Mouse (Mus musculus) liver, adult (tissue): ENCODE measurements at regions not wholly inside any gene's neighbourhood (a gene's known extent, or its start where the extent isn't known, plus 50 kb on each side); places are given as distances from the start of the nearest gene placed in this dataset.

Source experiments
- GATA4 ChIP-seq: IDR thresholded peaks from 2 replicates; pipeline ENCODE4 v1.6.1; 2014; ENCODE audit warnings: mild to moderate bottlenecking, low read length; ENCODE audit not compliant: insufficient replicate concordance

- TF ChIP-seq GATA4: no peak
These were observed 123.9 kb upstream of the Ddhd1 start for GRCm38 (mm10) chr14:45781850-45782249.

GRCm38 (mm10) chr14:45794980-45795379, 137.0 kb upstream of the Ddhd1 start:
- no peak for TF ChIP-seq GATA4

- no peak for TF ChIP-seq GATA4
These were observed 138.8 kb upstream of the Ddhd1 start for GRCm38 (mm10) chr14:45796665-45797319.

GRCm38 (mm10) chr14:45797320-45797696, 139.4 kb upstream of the Ddhd1 start:
- no peak for TF ChIP-seq GATA4

GRCm38 (mm10) chr14:45799286-45799685, 141.3 kb upstream of the Ddhd1 start:
- TF ChIP-seq GATA4: no peak

- TF ChIP-seq GATA4: no peak
These were observed 148.0 kb upstream of the Ddhd1 start for GRCm38 (mm10) chr14:45805950-45806349.

- no peak for TF ChIP-seq GATA4
These were observed 148.9 kb upstream of the Ddhd1 start for GRCm38 (mm10) chr14:45806726-45807280.

GRCm38 (mm10) chr14:45807767-45808166, 149.8 kb upstream of the Ddhd1 start:
- TF ChIP-seq GATA4: no peak

- TF ChIP-seq GATA4: no peak
These were observed 151.5 kb upstream of the Ddhd1 start for GRCm38 (mm10) chr14:45809491-45809890.

- no peak for TF ChIP-seq GATA4
These were observed 152.2 kb upstream of the Ddhd1 start for GRCm38 (mm10) chr14:45810101-45810500.

- TF ChIP-seq GATA4: no peak
These were observed 152.7 kb upstream of the Ddhd1 start for GRCm38 (mm10) chr14:45810630-45811029.

GRCm38 (mm10) chr14:45815598-45815997, 157.7 kb upstream of the Ddhd1 start:
- TF ChIP-seq GATA4: no peak

GRCm38 (mm10) chr14:45817756-45818155, 159.8 kb upstream of the Ddhd1 start:
- no peak for TF ChIP-seq GATA4

- TF ChIP-seq GATA4: no peak
These were observed 166.7 kb upstream of the Ddhd1 start for GRCm38 (mm10) chr14:45824601-45825000.

- no peak for TF ChIP-seq GATA4
These were observed 168.1 kb upstream of the Ddhd1 start for GRCm38 (mm10) chr14:45826023-45826422.

GRCm38 (mm10) chr14:45827096-45827495, 169.2 kb upstream of the Ddhd1 start:
- no peak for TF ChIP-seq GATA4

GRCm38 (mm10) chr14:45830457-45830856, 172.5 kb upstream of the Ddhd1 start:
- no peak for TF ChIP-seq GATA4
